Mouse (Mus musculus) midbrain, embryonic 14.5 days (tissue): ENCODE measurements at regions not wholly inside any gene's neighbourhood (a gene's known extent, or its start where the extent isn't known, plus 50 kb on each side); places are given as distances from the start of the nearest gene placed in this dataset.

Experiments used
- ATAC-seq: fragments of 200-750 bp; cut with Nextera tagmentation; 2 replicates; pipeline ENCODE4 v1.8.0; 2017; ENCODE audit warnings: moderate number of reproducible peaks, moderate library complexity; ENCODE audit not compliant: low FRiP score, low TSS enrichment
- DNase-seq: peaks from one replicate; pipeline ENCODE4 v3.0.0-alpha.2; 2015
- H3K27ac ChIP-seq: fragments of 300-500 bp; sonication (generic); replicated peaks from 2 replicates; pipeline ENCODE4 v1.5.1; 2014; ENCODE audit warnings: mild to moderate bottlenecking, low read depth, low read length, moderate library complexity
- H3K27me3 ChIP-seq: fragments of 300-500 bp; sonication (generic); 2 replicates; pipeline ENCODE4 v1.6.1; 2014; ENCODE audit warnings: low read length, control low read depth, mixed read lengths; ENCODE audit not compliant: control insufficient read depth, insufficient read depth
- H3K36me3 ChIP-seq: fragments of 300-500 bp; sonication (generic); 2 replicates; pipeline ENCODE4 v1.6.1; 2014; ENCODE audit warnings: low read length, control low read depth; ENCODE audit not compliant: control insufficient read depth, insufficient read depth
- H3K4me1 ChIP-seq: fragments of 300-500 bp; sonication (generic); 2 replicates; pipeline ENCODE4 v1.6.1; 2014; ENCODE audit warnings: mild to moderate bottlenecking, antibody characterized with exemption, low read length, control low read depth; ENCODE audit not compliant: control insufficient read depth, insufficient read depth
- H3K4me2 ChIP-seq: fragments of 300-500 bp; sonication (generic); 2 replicates; pipeline ENCODE4 v1.6.1; 2014; ENCODE audit warnings: mild to moderate bottlenecking, low read length, moderate library complexity
- H3K4me3 ChIP-seq: fragments of 300-500 bp; sonication (generic); replicated peaks from 2 replicates; pipeline ENCODE4 v1.5.1; 2014; ENCODE audit warnings: low read depth, low read length
- H3K9ac ChIP-seq: fragments of 300-500 bp; sonication (generic); replicated peaks from 2 replicates; pipeline ENCODE4 v1.6.1; 2014; ENCODE audit warnings: mild to moderate bottlenecking, low read length, moderate library complexity
- H3K9me3 ChIP-seq: fragments of 300-500 bp; sonication (generic); 2 replicates; pipeline ENCODE4 v1.6.1; 2016; ENCODE audit warnings: low read length, control low read depth, mixed read lengths; ENCODE audit not compliant: control insufficient read depth
- WGBS: fragments of 180-500 bp; shearing (Covaris S2); extraction: QIAGEN DNeasy Blood & Tissue Kit; methylation state at CpG from one replicate; pipeline ENCODE4 v1.1.7; 2014; 5-methylcytosine and 5-hydroxymethylcytosine counted together

DNA sequence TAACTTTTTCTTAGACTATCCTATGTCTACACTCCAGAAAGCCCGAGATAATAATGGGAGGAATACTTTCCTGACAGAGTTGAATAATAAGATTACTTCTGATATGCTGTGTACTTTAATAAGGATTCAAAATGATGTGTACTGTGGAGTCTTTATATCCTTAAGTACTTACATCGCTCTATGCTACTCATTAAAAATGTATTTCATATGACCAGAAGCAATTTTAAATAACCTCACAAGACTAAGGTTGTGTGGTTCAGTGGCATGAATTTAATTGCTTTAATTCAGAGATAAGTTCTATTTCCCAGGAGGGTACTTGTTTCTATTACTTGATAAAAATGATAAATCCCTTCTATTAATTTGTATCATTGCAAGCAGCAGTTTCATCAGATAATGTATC is 352.7 kb upstream of the Tmeff2 start:
- Histone ChIP-seq H3K4me2 (no peak overlapping the region), H3K36me3 (no peaks in the 10 kb centered on the region), H3K4me3 (no peak overlapping the region), H3K27me3 (no peaks in the 10 kb centered on the region), H3K4me1 (no peaks in the 10 kb centered on the region), H3K9ac (no peak overlapping the region), H3K9me3 (no peaks in the 10 kb centered on the region), H3K27ac (no peak overlapping the region)
- DNase-seq (peak; percentile 9), ATAC-seq (no peak)
- 64% methylated on average over 2 of the region's 2 CpGs for WGBS

DNA sequence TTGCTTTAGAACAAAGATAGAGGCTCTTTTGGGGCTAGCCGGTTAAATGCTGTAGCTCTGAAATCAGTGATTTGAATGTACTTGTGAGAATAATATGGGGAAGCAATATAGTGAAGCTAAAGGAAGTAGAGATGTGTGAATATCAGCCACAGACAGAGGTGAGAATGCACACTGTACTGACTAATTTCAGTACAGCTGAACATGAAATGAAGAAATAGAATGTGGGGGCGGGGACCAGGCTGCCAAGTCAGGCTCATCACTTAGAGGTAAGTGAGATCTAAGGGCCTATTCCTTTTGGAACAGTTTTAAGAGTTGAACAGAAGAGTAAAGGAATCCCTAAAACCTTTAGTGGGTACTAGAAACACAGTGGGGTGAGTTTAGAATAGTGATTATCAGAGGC is 328.4 kb upstream of the Tmeff2 start:
- Histone ChIP-seq H3K4me2 (no peak overlapping the region), H3K27me3 (no peaks in the 10 kb centered on the region), H3K4me1 (no peaks in the 10 kb centered on the region), H3K4me3 (no peak overlapping the region), H3K9me3 (no peaks in the 10 kb centered on the region), H3K9ac (no peak overlapping the region), H3K36me3 (no peaks in the 10 kb centered on the region), H3K27ac (no peak overlapping the region)
- no peak for DNase-seq
- WGBS = 91% methylated on average over 2 of the region's 2 CpGs
- no peak for ATAC-seq
